Mouse (Mus musculus) gastrocnemius, postnatal 4 days (tissue): ENCODE measurements around the gene Rbp3. TPM values are rescaled to one million over a fixed set of nuclear protein-coding genes. Genes with fewer than 3 reads are reported as not detected.
A peak's percentile ranks its signal among the peaks of the same experiment; 100 is the strongest.

ENCODE experiments used
- DNase-seq, 2 experiments: peaks; one replicate each; pipeline ENCODE4 v3.0.0; 2021 to 2022; ENCODE audit warnings: low spot score in 2 of 2, mixed read lengths in 2 of 2
- long read RNA-seq, 2 experiments: library from polyadenylated mRNA; stranded (forward); transcript quantifications; one replicate each; pipeline ENCODE4 v2.0.0; 2021
- total RNA-seq, 2 experiments: library from RNA; stranded (reverse); gene quantifications; 2 replicates each; pipeline ENCODE4 v1.2.3; 2021

Gene Rbp3
- not detected for total RNA-seq
- long read RNA-seq, experiment 1, result 0 reads
- long read RNA-seq, experiment 2, result 0 reads

GRCm38 (mm10) chr14:33953761-33954160 is at the start of gene Rbp3:
TSS of gene Rbp3 (plus strand) at chr14:33954003.
- DNase-seq, result no peak

GRCm38 (mm10) chr14:33904851-33905250 is 49.0 kb upstream of the Rbp3 start:
- DNase-seq, result no peak

GRCm38 (mm10) chr14:33913727-33914126 is 40.1 kb upstream of the Rbp3 start:
- peak; percentile 54 to 65 for DNase-seq

GRCm38 (mm10) chr14:33914206-33914605 is 39.6 kb upstream of the Rbp3 start:
- DNase-seq, result no peak

GRCm38 (mm10) chr14:33920727-33921559 is 32.9 kb upstream of the Rbp3 start:
- no peak for DNase-seq

- no peak for DNase-seq
These were observed 31.0 kb upstream of the Rbp3 start for GRCm38 (mm10) chr14:33922771-33923167.

GRCm38 (mm10) chr14:33923168-33924070 is 30.4 kb upstream of the Rbp3 start, which contains the start of gene Gdf10:
TSS of gene Gdf10 (plus strand) at chr14:33923587.
- peak in 1 of 2 experiments; percentile 45 for DNase-seq

- no peak for DNase-seq
These were observed 21.9 kb upstream of the Rbp3 start for GRCm38 (mm10) chr14:33931853-33932252.

- DNase-seq, result peak; percentile 48 to 76
These were observed 20.7 kb upstream of the Rbp3 start for GRCm38 (mm10) chr14:33932935-33933703.

- peak in 1 of 2 experiments; percentile 59 for DNase-seq
These were observed 20.0 kb upstream of the Rbp3 start for GRCm38 (mm10) chr14:33933778-33934317.

- DNase-seq, result peak in 1 of 2 experiments; percentile 68
These were observed 14.7 kb upstream of the Rbp3 start for GRCm38 (mm10) chr14:33939117-33939516.

GRCm38 (mm10) chr14:33940739-33941138 is 13.1 kb upstream of the Rbp3 start, which contains the start of gene Gdf2:
TSS of gene Gdf2 (plus strand) at chr14:33941039.
- no peak for DNase-seq

- no peak for DNase-seq
These were observed 11.6 kb upstream of the Rbp3 start for GRCm38 (mm10) chr14:33942222-33942621.

- no peak for DNase-seq
These were observed 7.7 kb upstream of the Rbp3 start for GRCm38 (mm10) chr14:33946125-33946524.

GRCm38 (mm10) chr14:33952233-33952981 is 1.4 kb upstream of the Rbp3 start:
- DNase-seq, result no peak

- DNase-seq, result no peak
These were observed 2.3 kb downstream of the Rbp3 start for GRCm38 (mm10) chr14:33956055-33956454.

- DNase-seq, result no peak
These were observed 4.4 kb downstream of the Rbp3 start for GRCm38 (mm10) chr14:33958186-33958585.

- DNase-seq, result no peak
These were observed 5.0 kb downstream of the Rbp3 start for GRCm38 (mm10) chr14:33958841-33959240.

GRCm38 (mm10) chr14:33959341-33959740 is 5.5 kb downstream of the Rbp3 start:
- peak in 1 of 2 experiments; percentile 49 for DNase-seq

GRCm38 (mm10) chr14:33965675-33966074 is 11.9 kb downstream of the Rbp3 start:
- DNase-seq, result no peak
